25 mouse cellular contexts compared by ENCODE assay signal in genomic region chr15:82402741-82403140, GRCm38 (mm10). TPM values are rescaled to one million over a fixed set of nuclear protein-coding genes. Genes with fewer than 3 reads are reported as not detected.
"Had no signal": no experiment of that assay in that cellular context is flagged by ENCODE, and none has a peak within 500 bp of the region (broad histone marks: within the 10 kb centered on the region; RNA-seq: fewer than 3 reads in every experiment).

No protein-coding gene starts in this region.

- H3K4me2 ChIP-seq: neural tube, embryonic 13.5 days; neural tube, embryonic 15.5 days; stomach, embryonic 15.5 days had no signal

- DNase-seq: retina, postnatal 1 day; right cerebral cortex, adult 18-20 months; right cerebral cortex, postnatal 14 days; right cerebral cortex, postnatal 25 days; right cerebral cortex, postnatal 4 days; spleen, adult 18-20 months; thymus, adult 18-20 months; thymus, adult 2 months; thymus, postnatal 14 days; thymus, postnatal 25 days; thymus, postnatal 36 days; thymus, postnatal 4 days had no signal

- H3K27me3 ChIP-seq: neural tube, embryonic 13.5 days; neural tube, embryonic 15.5 days; stomach, embryonic 15.5 days had no signal

- H3K9ac ChIP-seq: neural tube, embryonic 13.5 days; neural tube, embryonic 15.5 days; stomach, embryonic 15.5 days had no signal

- H3K27ac ChIP-seq: neural tube, embryonic 13.5 days; neural tube, embryonic 15.5 days; stomach, embryonic 15.5 days; stomach, postnatal 0 days had no signal

- H3K36me3 ChIP-seq: neural tube, embryonic 13.5 days; neural tube, embryonic 15.5 days; stomach, embryonic 15.5 days had no signal

- H3K4me1 ChIP-seq: neural tube, embryonic 13.5 days; neural tube, embryonic 15.5 days; stomach, embryonic 15.5 days had no signal

- H3K9me3 ChIP-seq: neural tube, embryonic 13.5 days; neural tube, embryonic 15.5 days; stomach, embryonic 15.5 days had no signal

- H3K4me3 ChIP-seq: neural tube, embryonic 13.5 days; neural tube, embryonic 15.5 days; stomach, embryonic 15.5 days had no signal

RNA-seq across cellular contexts. Expression of gene Cyp2d10, which starts 4.3 kb away (rescaled TPM):
- total RNA-seq: neutrophil, adult 5-6 weeks had no signal
- polyA plus RNA-seq: neural tube, embryonic 13.5 days; neural tube, embryonic 14.5 days; neural tube, embryonic 15.5 days; stomach, embryonic 14.5 days; testis, adult 2 months; thymus, postnatal 0 days; urinary bladder, adult 2 months had no signal

RNA-seq across cellular contexts. Expression of gene Cyp2d11, which starts 8.9 kb away (rescaled TPM):
- total RNA-seq: neutrophil, adult 5-6 weeks had no signal
- polyA plus RNA-seq: neural tube, embryonic 13.5 days; neural tube, embryonic 14.5 days; neural tube, embryonic 15.5 days; small intestine, adult 2 months; spleen, adult 2 months; stomach, embryonic 14.5 days; stomach, embryonic 15.5 days; stomach, embryonic 16.5 days; stomach, postnatal 0 days; testis, adult 2 months; thymus, adult 2 months; thymus, postnatal 0 days; urinary bladder, adult 2 months had no signal

RNA-seq across cellular contexts. Expression of gene Cyp2d9, which starts 30.5 kb away (rescaled TPM):
- total RNA-seq: neutrophil, adult 5-6 weeks had no signal
- polyA plus RNA-seq: neural tube, embryonic 13.5 days; neural tube, embryonic 14.5 days; neural tube, embryonic 15.5 days; small intestine, adult 2 months; spleen, adult 2 months; stomach, embryonic 14.5 days; testis, adult 2 months; thymus, postnatal 0 days; urinary bladder, adult 2 months had no signal
